Mouse (Mus musculus) stomach, postnatal 0 days (tissue): ENCODE measurements at regions not wholly inside any gene's neighbourhood (a gene's known extent, or its start where the extent isn't known, plus 50 kb on each side); places are given as distances from the start of the nearest gene placed in this dataset.

ENCODE experiments used
- ATAC-seq: fragments of 200-750 bp; cut with Nextera tagmentation; 2 replicates; pipeline ENCODE4 v1.8.0; 2017; ENCODE audit not compliant: low FRiP score, low TSS enrichment
- DNase-seq: peaks from one replicate; pipeline ENCODE4 v3.0.0-alpha.2; 2016; ENCODE audit warnings: low spot score
- H3K27ac ChIP-seq: fragments of 300-500 bp; sonication (generic); replicated peaks from 2 replicates; pipeline ENCODE4 v1.5.1; 2014; ENCODE audit warnings: mild to moderate bottlenecking, control low read depth
- H3K27me3 ChIP-seq: fragments of 300-500 bp; sonication (generic); 2 replicates; pipeline ENCODE4 v1.6.1; 2014; ENCODE audit warnings: low read length; ENCODE audit not compliant: control insufficient read depth, insufficient read depth
- H3K36me3 ChIP-seq: fragments of 300-500 bp; sonication (generic); 2 replicates; pipeline ENCODE4 v1.6.1; 2014; ENCODE audit warnings: low read length, mixed read lengths; ENCODE audit not compliant: control insufficient read depth, insufficient read depth
- H3K4me1 ChIP-seq: fragments of 300-500 bp; sonication (generic); replicated peaks from 2 replicates; pipeline ENCODE4 v1.6.1; 2014; ENCODE audit warnings: antibody characterized with exemption; ENCODE audit not compliant: control insufficient read depth, insufficient read depth
- H3K4me2 ChIP-seq: fragments of 300-500 bp; sonication (generic); replicated peaks from 2 replicates; pipeline ENCODE4 v1.6.1; 2014; ENCODE audit warnings: low read depth, mild to moderate bottlenecking, control low read depth, moderate library complexity
- H3K4me3 ChIP-seq: fragments of 300-500 bp; sonication (generic); 2 replicates; pipeline ENCODE4 v1.5.1; 2014; ENCODE audit warnings: low read depth, low read length, control low read depth
- H3K9ac ChIP-seq: fragments of 300-500 bp; sonication (generic); 2 replicates; pipeline ENCODE4 v1.6.1; 2014; ENCODE audit warnings: mild to moderate bottlenecking, low read length, control low read depth, mixed read lengths
- H3K9me3 ChIP-seq: fragments of 300-500 bp; sonication (generic); 2 replicates; pipeline ENCODE4 v1.6.1; 2016; ENCODE audit warnings: low read length; ENCODE audit not compliant: control insufficient read depth
- CTCF ChIP-seq: IDR thresholded peaks from 2 replicates; pipeline ENCODE4 v1.5.1; 2016; ENCODE audit warnings: antibody characterized with exemption, low read depth, mild to moderate bottlenecking, moderate library complexity
- EP300 ChIP-seq: optimal IDR thresholded peaks from 2 replicates; pipeline ENCODE3; 2016; ENCODE audit warnings: antibody characterized with exemption
- WGBS: fragments of 180-500 bp; shearing (Covaris S2); extraction: QIAGEN DNeasy Blood & Tissue Kit; methylation state at CpG from one replicate; pipeline ENCODE4 v1.1.7; 2014; 5-methylcytosine and 5-hydroxymethylcytosine counted together

GRCm38 (mm10) chr13:99048651-99049100 lies 64.3 kb upstream of the 1700024P04Rik start:
- DNase-seq: no peak

DNA sequence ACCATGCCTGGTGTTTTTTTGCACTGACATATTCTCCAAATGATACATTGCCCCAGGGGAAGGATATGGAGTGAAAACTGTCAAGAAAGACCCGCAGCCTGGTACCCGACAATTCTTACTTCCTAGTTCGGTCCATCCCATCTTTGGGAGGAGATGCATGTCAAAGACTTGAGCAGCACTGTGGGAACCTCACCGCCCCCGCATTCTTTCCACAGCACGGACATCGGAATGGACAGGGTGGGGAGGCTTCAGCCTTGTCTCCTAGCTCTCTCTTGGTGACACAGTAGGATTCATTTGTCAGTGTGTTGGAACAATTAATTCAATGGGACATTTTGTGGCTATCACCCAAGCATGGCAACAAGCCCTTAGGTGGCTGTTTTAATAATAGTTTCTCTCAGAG lies 62.9 kb upstream of the 1700024P04Rik start:
- Histone ChIP-seq H3K9me3 (no peaks in the 10 kb centered on the region), H3K9ac (no peak overlapping the region), H3K36me3 (no peaks in the 10 kb centered on the region), H3K27me3 (no peaks in the 10 kb centered on the region), H3K4me3 (no peak overlapping the region), H3K4me1 (no peaks in the 10 kb centered on the region), H3K27ac (no peak overlapping the region), H3K4me2 (no peak overlapping the region)
- WGBS: 83% methylated on average over 7 of the region's 7 CpGs
- no peak for DNase-seq
- no peak for ATAC-seq
- TF ChIP-seq CTCF (no peak), EP300 (no peak)

More at GRCm38 (mm10) chr13:99048651-99049100, 64.3 kb upstream of the 1700024P04Rik start:
- 48% methylated on average over 5 of the region's 5 CpGs for WGBS
- Histone ChIP-seq H3K4me2 (no peak overlapping the region), H3K27me3 (no peaks in the 10 kb centered on the region), H3K4me1 (no peaks in the 10 kb centered on the region), H3K36me3 (no peaks in the 10 kb centered on the region), H3K9ac (no peak overlapping the region), H3K9me3 (no peaks in the 10 kb centered on the region), H3K4me3 (no peak overlapping the region), H3K27ac (no peak overlapping the region)
- ATAC-seq: no peak
- TF ChIP-seq EP300 (no peak), CTCF (no peak)

DNA sequence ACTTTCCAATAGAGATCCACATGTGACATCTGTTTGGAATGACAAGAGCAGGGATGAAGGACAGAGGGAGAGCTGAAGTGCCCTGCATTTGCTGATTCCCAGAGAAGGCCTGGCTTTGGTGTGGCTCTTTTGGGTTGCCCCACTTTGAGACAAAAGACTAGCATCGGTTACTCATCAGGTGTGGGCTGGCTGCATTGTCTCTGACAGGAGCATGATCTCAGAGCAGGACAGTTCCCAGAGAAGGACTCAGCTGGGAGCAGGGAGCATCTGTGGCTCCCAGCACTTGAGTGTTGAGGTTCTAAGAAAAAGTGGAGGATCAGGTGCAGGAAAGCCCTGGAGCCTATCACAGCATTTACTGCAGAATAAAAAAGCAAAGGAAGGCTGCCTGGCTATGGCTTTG lies 62.4 kb upstream of the 1700024P04Rik start:
- no peak for ATAC-seq
- Histone ChIP-seq H3K27ac (no peak overlapping the region), H3K4me3 (no peak overlapping the region), H3K4me1 (no peaks in the 10 kb centered on the region), H3K27me3 (no peaks in the 10 kb centered on the region), H3K9me3 (no peaks in the 10 kb centered on the region), H3K4me2 (no peak overlapping the region), H3K9ac (no peak overlapping the region), H3K36me3 (no peaks in the 10 kb centered on the region)
- 72% methylated on average over 1 of the region's 1 CpGs for WGBS
- DNase-seq: no peak
- TF ChIP-seq EP300 (no peak), CTCF (no peak)

- Histone ChIP-seq H3K36me3 (no peaks in the 10 kb centered on the region), H3K4me1 (no peaks in the 10 kb centered on the region), H3K9me3 (no peaks in the 10 kb centered on the region), H3K27ac (no peak overlapping the region), H3K9ac (no peak overlapping the region), H3K4me3 (no peak overlapping the region), H3K4me2 (no peak overlapping the region), H3K27me3 (no peaks in the 10 kb centered on the region)
- WGBS: 92% methylated on average over 6 of the region's 6 CpGs
- ATAC-seq: no peak
- no peak for TF ChIP-seq CTCF
- no peak for TF ChIP-seq EP300
- DNase-seq: no peak
These were observed 57.7 kb upstream of the 1700024P04Rik start for GRCm38 (mm10) chr13:99042086-99042485.

DNA sequence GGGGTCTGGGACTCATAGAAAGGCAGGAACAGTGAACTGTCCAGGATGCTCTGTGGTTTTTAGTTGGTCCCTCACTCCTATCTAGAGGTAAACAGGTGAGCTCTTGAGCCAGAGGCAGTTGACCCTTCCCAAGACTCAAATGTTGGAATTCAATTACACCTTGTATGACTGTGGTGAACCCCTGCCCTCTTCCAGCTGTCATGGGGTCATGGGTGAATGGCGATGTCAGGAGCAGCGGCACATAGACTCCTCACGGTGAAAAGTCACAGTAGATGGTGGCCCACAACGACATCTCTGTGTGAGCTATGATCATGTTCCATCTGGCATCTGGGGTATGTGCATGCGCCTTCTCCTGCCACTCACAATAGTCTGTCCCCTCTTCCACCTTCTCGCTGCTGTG lies 56.9 kb upstream of the 1700024P04Rik start:
- Histone ChIP-seq H3K9ac (no peak overlapping the region), H3K36me3 (no peaks in the 10 kb centered on the region), H3K27me3 (no peaks in the 10 kb centered on the region), H3K4me3 (no peak overlapping the region), H3K4me1 (no peaks in the 10 kb centered on the region), H3K27ac (no peak overlapping the region), H3K9me3 (no peaks in the 10 kb centered on the region), H3K4me2 (no peak overlapping the region)
- WGBS: 93% methylated on average over 6 of the region's 6 CpGs
- TF ChIP-seq EP300 (no peak), CTCF (no peak)
- ATAC-seq: no peak
- no peak for DNase-seq

- 95% methylated on average over 6 of the region's 6 CpGs for WGBS
- Histone ChIP-seq H3K27ac (no peak overlapping the region), H3K27me3 (no peaks in the 10 kb centered on the region), H3K9me3 (no peaks in the 10 kb centered on the region), H3K4me2 (no peak overlapping the region), H3K9ac (no peak overlapping the region), H3K4me1 (no peaks in the 10 kb centered on the region), H3K4me3 (no peak overlapping the region), H3K36me3 (no peaks in the 10 kb centered on the region)
- ATAC-seq (no peak), DNase-seq (no peak)
- no peak for TF ChIP-seq CTCF
- TF ChIP-seq EP300: no peak
These were observed 56.5 kb upstream of the 1700024P04Rik start for GRCm38 (mm10) chr13:99040846-99041245.
